Mouse (Mus musculus) T-helper 17 cell (primary cell): Measurements from ENCODE around the gene Gm7145.
"Not testable (repeated sequence)": the region's sequence is repeated elsewhere in the genome, so short reads cannot be mapped to it uniquely, and the experiment has no call there.

Source experiments
- in situ Hi-C, 2 experiments: fragments of 300-600 bp; cut with MboI, MseI; formaldehyde crosslinking; loops; 1 replicate in 1 of 2; 2 replicates in 1 of 2; pipeline ENCODE4 v1.15.1; 2025; ENCODE audit warnings: high pct_unique_total_duplicates in 2 of 2

Gm7145 gene

GRCm38 (mm10) chr1:117965639-117966038 is at the start of gene Gm7145:
Gene Gm7145, plus strand, starts transcription at chr1:117965939.
- in situ Hi-C loops = no loop called here

GRCm38 (mm10) chr1:117927715-117928114 is 38.0 kb upstream of the Gm7145 start, which contains the start of gene Gm28168:
Gene Gm28168, plus strand, starts transcription at chr1:117928015.
- in situ Hi-C loops = not testable (repeated sequence)

DNA sequence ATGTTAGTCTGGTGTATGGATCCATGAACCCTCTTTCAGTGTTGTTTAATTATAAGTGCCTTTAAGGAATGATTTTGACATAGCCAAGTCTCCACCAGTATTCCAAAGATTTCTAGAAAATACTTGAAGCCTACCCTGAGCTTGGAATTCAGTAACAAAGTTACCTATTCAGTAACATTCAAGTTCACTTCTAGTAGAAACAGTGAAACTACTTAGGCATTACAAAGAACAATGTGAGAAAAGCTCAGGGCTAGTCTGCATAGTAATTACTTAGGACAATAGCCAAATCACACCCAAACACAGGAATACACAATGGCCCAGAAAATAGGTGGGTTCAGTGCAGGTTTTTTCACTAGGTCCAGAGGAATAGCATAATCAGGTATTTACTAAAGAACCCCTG is 38.1 kb downstream of the Gm7145 start:
- in situ Hi-C loops = not testable (repeated sequence)

- in situ Hi-C loops = not testable (repeated sequence)
These were observed 47.0 kb downstream of the Gm7145 start for GRCm38 (mm10) chr1:118012736-118013135.
